Mouse (Mus musculus): Measurements from ENCODE around the gene Psap.
"Not testable (repeated sequence)": the region's sequence is repeated elsewhere in the genome, so short reads cannot be mapped to it uniquely, and the experiment has no call there.

Psap gene

DNA sequence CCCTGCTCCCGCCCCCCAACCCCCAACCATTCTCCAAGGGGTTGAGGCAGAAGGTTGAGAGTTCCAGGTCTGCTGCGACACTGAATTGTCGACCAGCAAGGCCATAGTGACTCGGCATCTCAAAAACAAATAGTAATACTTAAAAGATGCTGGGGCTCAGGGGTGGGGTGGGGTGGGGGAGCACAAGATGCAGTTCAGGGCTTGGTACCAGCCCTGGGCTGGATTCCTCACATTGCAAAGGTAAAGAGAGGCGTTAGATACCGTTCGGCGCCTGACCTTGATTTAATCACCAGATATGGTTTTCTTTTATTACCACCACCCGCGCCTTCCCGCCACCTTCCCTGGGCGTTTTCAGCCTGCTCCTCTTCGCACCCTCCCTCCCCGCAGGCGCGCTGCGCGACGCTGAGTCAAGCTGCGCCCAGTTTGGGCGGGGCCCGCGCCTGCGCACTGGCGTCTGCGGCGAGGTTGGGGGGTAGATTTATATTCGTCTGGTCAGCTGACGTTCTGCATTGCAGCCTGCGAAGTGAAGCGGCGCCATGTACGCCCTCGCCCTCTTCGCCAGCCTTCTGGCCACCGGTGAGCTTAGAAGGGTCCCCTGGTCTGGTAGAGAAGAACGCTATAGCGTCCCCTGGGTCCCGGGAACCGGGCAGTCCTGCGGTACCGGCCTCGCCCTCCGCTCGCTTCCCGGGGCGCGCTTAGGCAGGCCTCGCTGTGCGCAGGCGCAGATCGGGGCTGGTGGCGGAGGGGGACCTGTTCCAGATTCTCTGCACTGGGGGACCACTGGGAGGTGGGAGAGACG is at the start of gene Psap:
Psap (plus strand) TSS at position 421 of the 799 bp plus-strand sequence.
- peak; percentile 92 to 94 for DNase-seq (ENCODE audit: low spot score in 2 of 2)

DNA sequence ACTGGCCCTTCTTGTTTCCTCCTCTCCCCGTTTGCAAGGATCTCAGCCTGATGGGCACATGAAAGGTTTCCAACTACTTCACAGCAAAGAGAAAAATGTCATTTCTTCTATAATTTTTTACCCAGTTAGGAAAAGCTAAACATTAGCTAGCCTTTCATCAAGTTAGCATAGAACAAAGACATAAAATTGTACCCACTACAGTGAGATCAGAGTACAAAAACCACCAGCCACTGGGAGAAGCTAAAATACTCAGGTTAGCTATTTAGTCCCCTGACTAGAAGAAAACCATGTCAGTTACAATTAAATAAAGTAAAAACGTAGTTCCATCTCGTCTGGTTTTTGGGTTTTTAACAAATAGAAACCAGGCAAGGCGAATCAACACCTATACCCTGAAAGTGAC is 49.8 kb upstream of the Psap start:
- DNase-seq (ENCODE audit: low spot score in 2 of 2): no peak

- DNase-seq (ENCODE audit: low spot score in 2 of 2): no peak
Measured at GRCm38 (mm10) chr10:60229113-60229512, 48.3 kb upstream of the Psap start.

- DNase-seq (ENCODE audit: low spot score in 2 of 2): peak; percentile 57 to 62
Measured at GRCm38 (mm10) chr10:60230321-60231088, 46.9 kb upstream of the Psap start.

DNA sequence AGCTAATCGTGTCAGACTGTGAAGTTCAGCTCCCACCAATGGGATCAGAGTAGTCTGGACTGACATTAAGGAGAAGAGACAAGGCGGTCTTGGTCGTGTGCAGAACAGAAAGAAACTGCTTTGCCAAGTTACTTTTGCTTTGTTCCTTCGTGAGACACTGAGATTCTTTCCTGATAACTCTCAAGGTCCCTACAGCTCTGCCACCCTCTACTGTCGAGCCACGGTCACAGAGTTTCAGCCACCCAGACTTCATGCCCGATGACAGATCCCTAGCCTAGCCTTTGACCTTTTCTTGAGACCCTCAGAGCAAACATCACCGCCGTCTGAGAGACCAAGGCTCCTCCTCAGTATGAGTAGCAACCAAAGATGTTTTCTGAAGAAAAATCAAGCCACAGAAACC is 43.4 kb upstream of the Psap start:
- no peak for DNase-seq (ENCODE audit: low spot score in 2 of 2)

- not testable (repeated sequence) for DNase-seq (ENCODE audit: low spot score in 2 of 2)
Measured at GRCm38 (mm10) chr10:60235876-60236275, 41.6 kb upstream of the Psap start.

GRCm38 (mm10) chr10:60237475-60238154 is 39.8 kb upstream of the Psap start:
- DNase-seq (ENCODE audit: low spot score in 2 of 2): peak; percentile 32 to 59

GRCm38 (mm10) chr10:60240416-60240815 is 37.0 kb upstream of the Psap start:
- DNase-seq (ENCODE audit: low spot score in 2 of 2): no peak

- DNase-seq (ENCODE audit: low spot score in 2 of 2): no peak
Measured at GRCm38 (mm10) chr10:60243941-60244340, 33.5 kb upstream of the Psap start.

DNA sequence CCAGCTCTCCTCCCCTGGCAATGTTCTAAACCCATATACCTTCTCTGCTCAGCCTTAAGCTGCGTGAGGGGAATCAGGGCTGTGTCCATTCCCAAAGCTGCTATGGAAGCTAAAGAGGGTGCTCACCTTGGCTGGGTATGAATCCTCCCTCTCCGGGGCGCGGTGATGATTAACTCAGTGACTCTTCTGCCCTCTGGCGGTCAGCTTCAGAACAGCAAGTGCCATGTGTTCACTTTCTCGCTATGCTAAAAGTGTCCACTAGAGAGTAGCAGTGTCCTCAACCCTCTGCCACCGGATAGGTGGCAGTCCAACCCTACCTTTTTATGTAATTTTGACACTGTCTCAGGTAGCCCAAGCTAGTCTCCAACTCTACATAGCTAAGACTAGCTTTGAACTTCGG is 32.4 kb upstream of the Psap start:
- peak; percentile 87 to 89 for DNase-seq (ENCODE audit: low spot score in 2 of 2)

DNA sequence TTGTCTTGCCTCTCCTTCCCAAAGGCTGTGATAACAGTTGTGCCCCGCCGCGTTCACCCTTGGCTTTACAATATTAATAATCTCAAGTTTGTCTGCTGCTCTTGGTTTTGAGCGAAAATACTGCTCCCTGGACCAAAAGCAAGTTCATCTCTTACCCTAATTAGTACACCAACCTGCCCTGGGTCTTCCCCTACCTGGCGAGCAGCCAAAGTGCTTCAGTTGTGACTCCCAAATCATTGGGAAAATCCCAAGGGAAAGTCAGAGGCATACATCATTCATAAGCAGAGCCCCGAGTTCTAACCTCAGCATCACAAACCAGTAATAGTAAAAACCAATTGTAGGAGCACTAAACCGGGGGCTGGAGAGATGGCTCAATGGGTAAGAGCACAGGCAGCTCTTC is 31.8 kb upstream of the Psap start:
- DNase-seq (ENCODE audit: low spot score in 2 of 2): no peak

- DNase-seq (ENCODE audit: low spot score in 2 of 2): peak; percentile 25 to 30
Measured at GRCm38 (mm10) chr10:60246519-60246918, 30.9 kb upstream of the Psap start.

DNA sequence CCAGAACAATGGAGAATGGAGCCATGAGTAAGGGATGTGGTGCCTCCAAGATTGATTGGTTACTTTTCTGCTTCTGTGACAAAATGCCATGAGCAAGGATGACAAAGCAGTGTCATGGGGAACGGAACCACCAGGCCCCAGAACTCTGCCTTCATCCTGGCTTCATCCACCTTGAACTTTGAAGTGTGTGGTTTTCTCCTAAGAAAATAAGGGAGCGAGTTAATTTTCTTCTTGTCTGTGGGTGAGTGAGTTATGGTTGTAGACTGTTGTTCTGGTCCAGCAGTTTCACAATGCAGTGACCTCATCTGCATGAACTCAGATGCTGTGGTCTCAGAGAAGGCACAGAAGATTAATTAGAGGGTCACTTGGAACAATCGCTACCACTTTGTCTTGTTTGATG is 29.1 kb upstream of the Psap start:
- DNase-seq (ENCODE audit: low spot score in 2 of 2): not testable (repeated sequence)

- no peak for DNase-seq (ENCODE audit: low spot score in 2 of 2)
Measured at GRCm38 (mm10) chr10:60250426-60250965, 26.9 kb upstream of the Psap start.

GRCm38 (mm10) chr10:60252187-60252586 is 25.2 kb upstream of the Psap start:
- DNase-seq (ENCODE audit: low spot score in 2 of 2): no peak

GRCm38 (mm10) chr10:60252606-60253005 is 24.8 kb upstream of the Psap start:
- DNase-seq (ENCODE audit: low spot score in 2 of 2): no peak

DNA sequence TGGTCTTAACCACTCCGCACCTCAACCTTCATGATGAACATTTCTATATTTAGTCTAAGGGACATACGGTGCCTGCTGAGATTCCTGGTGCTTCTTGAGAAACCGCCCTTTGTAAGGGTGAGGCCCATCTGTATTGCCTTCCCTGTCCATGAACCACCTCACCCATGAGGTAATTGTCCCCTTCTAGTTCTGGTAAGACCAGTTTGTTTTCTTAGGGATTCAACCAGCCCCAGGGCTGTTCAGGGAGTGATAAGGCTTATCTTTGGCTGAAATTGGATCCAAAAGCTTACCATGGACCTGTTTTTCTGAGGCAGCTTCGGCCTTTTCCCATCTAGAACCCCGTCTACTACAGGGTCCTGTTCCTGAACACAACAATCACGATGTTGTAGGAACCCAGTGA is 21.3 kb upstream of the Psap start:
- DNase-seq (ENCODE audit: low spot score in 2 of 2): no peak

- DNase-seq (ENCODE audit: low spot score in 2 of 2): no peak
Measured at GRCm38 (mm10) chr10:60257261-60257825, 20.1 kb upstream of the Psap start.

DNA sequence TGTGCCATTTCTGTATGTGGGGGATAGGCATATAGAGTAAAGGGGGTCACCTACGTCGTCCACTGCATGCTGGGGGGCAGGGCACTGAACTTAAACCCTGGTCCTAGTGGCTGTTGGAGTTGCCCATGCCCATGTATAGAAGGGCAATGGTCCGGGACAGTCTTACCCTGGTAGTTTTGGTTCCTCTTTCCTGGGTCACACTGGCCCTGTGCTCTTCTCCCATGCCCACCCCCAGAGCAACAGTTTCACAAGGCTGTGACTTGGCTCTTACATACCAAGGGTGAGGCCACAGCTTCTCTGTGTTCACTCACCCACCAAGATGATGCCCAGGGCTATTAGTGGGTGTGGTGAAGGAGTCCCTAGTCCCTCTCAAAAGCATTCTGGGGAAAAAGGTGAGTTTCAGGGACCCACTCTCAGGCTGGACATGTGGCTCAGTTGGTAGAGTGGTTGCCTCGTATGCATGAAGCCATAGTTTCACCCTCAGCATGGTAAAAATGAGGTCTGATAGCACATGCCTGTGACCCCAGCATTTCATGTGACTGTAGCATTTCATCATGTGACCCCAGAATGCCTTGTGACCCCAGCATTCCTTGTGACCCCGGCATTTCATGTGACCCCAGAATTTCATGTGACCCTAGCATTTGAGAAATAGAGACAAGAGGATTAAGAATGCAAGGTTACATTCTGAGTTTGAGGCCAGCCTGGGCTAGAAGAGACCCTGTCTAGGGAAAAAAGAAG is 16.7 kb upstream of the Psap start:
- DNase-seq (ENCODE audit: low spot score in 2 of 2): no peak

DNA sequence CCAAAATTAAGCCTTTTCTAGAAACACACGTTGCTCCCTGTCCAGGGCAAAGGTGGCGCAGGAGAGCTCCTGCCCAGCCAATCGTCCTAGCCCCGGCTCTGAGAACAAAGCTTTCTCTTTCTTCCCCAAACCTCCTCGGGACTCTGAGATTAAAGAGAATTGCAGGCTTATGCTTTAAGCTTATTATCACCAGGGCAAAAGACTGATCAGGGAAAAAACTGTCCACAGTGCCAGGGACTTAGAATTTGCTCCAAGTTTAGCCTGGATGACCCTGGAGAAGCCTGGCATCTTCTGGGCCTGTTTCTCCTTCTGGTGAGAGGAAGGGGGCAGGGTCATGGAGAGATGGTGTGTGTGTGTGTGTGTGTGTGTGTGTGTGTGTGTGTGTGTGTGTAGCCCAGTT is 15.9 kb upstream of the Psap start:
- no peak for DNase-seq (ENCODE audit: low spot score in 2 of 2)

DNA sequence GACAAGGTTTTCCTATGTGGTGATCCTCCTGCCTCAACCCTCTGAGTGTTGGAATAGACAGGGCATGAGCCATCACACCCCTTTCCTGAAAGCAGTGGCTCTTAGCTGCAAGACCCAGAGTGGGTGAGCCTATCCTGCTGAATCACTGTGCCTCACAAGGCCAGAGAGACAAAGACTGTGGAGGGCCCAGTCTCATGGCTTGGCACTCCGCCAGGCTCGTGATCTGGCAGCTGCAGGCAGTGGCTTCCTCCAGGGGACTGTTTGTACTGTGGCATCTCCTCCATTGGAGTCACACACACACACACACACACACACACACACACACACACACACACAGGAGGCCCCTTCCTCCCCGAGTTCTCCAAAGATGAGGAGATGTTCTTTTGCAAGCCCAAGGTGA is 15.0 kb upstream of the Psap start:
- peak; percentile 59 to 88 for DNase-seq (ENCODE audit: low spot score in 2 of 2)
